Comparison of ENCODE assay signal across 7 mouse cellular contexts in the genomic region with DNA sequence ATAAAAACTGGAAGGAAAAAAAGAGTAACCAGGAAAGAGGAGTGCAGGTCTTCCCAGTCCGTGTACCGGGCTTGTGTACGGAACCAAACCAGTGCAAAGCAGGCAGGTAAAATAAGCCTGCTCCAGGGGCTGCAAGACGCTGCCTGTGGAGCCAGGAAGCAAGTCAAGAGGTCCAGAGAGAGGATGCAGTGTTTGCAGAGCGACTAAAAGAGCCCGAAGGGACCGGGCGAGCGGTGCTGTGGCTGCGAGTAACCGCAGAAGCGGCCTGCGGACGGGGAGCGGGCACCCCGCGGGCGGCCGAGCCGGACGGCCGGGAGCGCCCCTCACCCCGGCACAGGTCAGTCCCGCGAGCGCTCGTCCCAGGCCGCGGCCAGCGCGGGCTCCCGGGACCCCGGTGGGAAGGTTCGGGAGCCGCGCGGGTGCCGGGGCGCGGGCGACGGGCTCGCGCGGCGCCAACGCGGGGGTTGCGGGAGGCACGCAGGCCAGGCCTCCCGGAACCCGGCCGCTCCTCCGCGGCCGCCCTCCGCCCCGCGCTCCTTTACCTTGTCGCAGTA. TPM values are rescaled to one million over a fixed set of nuclear protein-coding genes. Genes with fewer than 3 reads are reported as not detected.
A peak's percentile ranks its signal among the peaks of the same experiment; 100 is the strongest.
DNase-seq lines count a peak whose midpoint lies in the region; ATAC-seq and TF ChIP-seq lines count a peak whose summit lies in the region.

No protein-coding gene starts in this region.

- H3K27me3 ChIP-seq in hindbrain, embryonic 12.5 days, result no peaks in the 10 kb centered on the region
- H3K27me3 ChIP-seq in lung, embryonic 14.5 days (ENCODE audit: insufficient read depth, low read length), result no peaks in the 10 kb centered on the region

- H3K36me3 ChIP-seq in hindbrain, embryonic 12.5 days, result no peaks in the 10 kb centered on the region
- H3K36me3 ChIP-seq in lung, embryonic 14.5 days (ENCODE audit: insufficient read depth), result no peaks in the 10 kb centered on the region

- DNase-seq in right cerebral cortex, postnatal 10 days (ENCODE audit: low spot score in 2 of 2), result peak; percentile 37 to 44
- DNase-seq in right cerebral cortex, postnatal 25 days, result no peak
- peak; percentile 11 for DNase-seq in adrenal gland, adult 8-10 months
- peak; percentile 62 for DNase-seq in lung, embryonic 14.5 days

- TF ChIP-seq POLR2A in olfactory bulb, adult 2 months (IDR thresholded peaks at IDR 0.05; ENCODE audit: insufficient read depth, low read depth, low read length), result no peak

- no peak for TF ChIP-seq CTCF in lung, embryonic 14.5 days (IDR thresholded peaks at IDR 0.05; ENCODE audit: low read depth)
- TF ChIP-seq CTCF in olfactory bulb, adult 2 months (IDR thresholded peaks at IDR 0.05; ENCODE audit: insufficient read depth, low read depth, low read length), result no peak

- peaks cover 21% of the 10 kb centered on the region for H3K4me1 ChIP-seq in hindbrain, embryonic 12.5 days
- H3K4me1 ChIP-seq in lung, embryonic 14.5 days (ENCODE audit: insufficient read depth), result peaks cover 17% of the 10 kb centered on the region
- peaks cover 2% of the 10 kb centered on the region for H3K4me1 ChIP-seq in olfactory bulb, adult 2 months (ENCODE audit: control insufficient read depth, insufficient read depth, low read length)

- H3K9ac ChIP-seq in hindbrain, embryonic 12.5 days, result peak overlapping the region; percentile 96
- H3K9ac ChIP-seq in lung, embryonic 14.5 days, result peak overlapping the region; percentile 97

- ATAC-seq in erythroblast, adult 5-6 weeks (replicated peaks; ENCODE audit: low FRiP score, poor library complexity, severe bottlenecking), result 0 out of 2 replicates have a peak, but pooled peaks have one; percentile 53
- no peak; the same call in none of the 2 replicates for ATAC-seq in hindbrain, embryonic 12.5 days (ENCODE audit: low FRiP score)
- peak; percentile 63 for ATAC-seq in lung, embryonic 14.5 days (ENCODE audit: insufficient read depth)

- H3K27ac ChIP-seq in hindbrain, embryonic 12.5 days, result peak overlapping the region; percentile 98
- H3K27ac ChIP-seq in lung, embryonic 14.5 days (ENCODE audit: low read depth), result peak overlapping the region; percentile 96
- peak overlapping the region; percentile 58 for H3K27ac ChIP-seq in olfactory bulb, adult 2 months (ENCODE audit: insufficient read depth, low read depth, low read length)

- peak overlapping the region; percentile 77 for H3K4me2 ChIP-seq in hindbrain, embryonic 12.5 days (replicated peaks)
- H3K4me2 ChIP-seq in lung, embryonic 14.5 days, result peak overlapping the region; percentile 86

- no peaks in the 10 kb centered on the region for H3K9me3 ChIP-seq in hindbrain, embryonic 12.5 days (replicated peaks)
- no peaks in the 10 kb centered on the region for H3K9me3 ChIP-seq in lung, embryonic 14.5 days (ENCODE audit: low read depth, low read length)

- under 1% methylated on average over 51 of the region's 61 CpGs for WGBS in hindbrain, embryonic 12.5 days
- under 1% methylated on average over 58 of the region's 61 CpGs for WGBS in lung, embryonic 14.5 days
- WGBS in olfactory bulb, adult 2 months, result under 1% methylated on average over 60 of the region's 61 CpGs

- peak overlapping the region; percentile 95 for H3K4me3 ChIP-seq in hindbrain, embryonic 12.5 days
- H3K4me3 ChIP-seq in lung, embryonic 14.5 days (ENCODE audit: low read depth, low read length), result peak overlapping the region; percentile 87
- peak overlapping the region; percentile 76 for H3K4me3 ChIP-seq in olfactory bulb, adult 2 months (ENCODE audit: insufficient read depth, low read depth, low read length)

RNA-seq across cellular contexts. Expression of gene Bst1, which starts 37.2 kb away (rescaled TPM):
- 1 to 10 TPM; 1.3 to 2.7 (median 1.8) TPM for total RNA-seq in adrenal gland, adult 8-10 months (2022)
- total RNA-seq in erythroblast, adult 5-6 weeks (2015; ENCODE audit: low replicate concordance), result 0.96 and 8.4 TPM in 2 replicates
- 4.9 and 5.4 TPM in 2 replicates for total RNA-seq in erythroblast, adult 5-6 weeks (2017; ENCODE audit: low replicate concordance)
- polyA plus RNA-seq in hindbrain, embryonic 12.5 days (2016; fragmentation: Nextera tagmentation; extraction: Ambion mirVana), result 0.14 and 0.18 TPM in 2 replicates
- 0.82 and 1.2 TPM in 2 replicates for polyA plus RNA-seq in lung, embryonic 14.5 days (2014; fragmentation: Nextera tagmentation; extraction: Ambion mirVana)
- not detected in 2 replicates for polyA plus RNA-seq in olfactory bulb, adult 2 months (2012; ENCODE audit: insufficient read depth, insufficient read length, low replicate concordance, missing spikeins)

RNA-seq across cellular contexts. Expression of gene Fbxl5, which starts 39.9 kb away (rescaled TPM):
- total RNA-seq in adrenal gland, adult 8-10 months (2022), result 10 to 100 TPM; 66.6 to 95.2 (median 83.9) TPM
- total RNA-seq in erythroblast, adult 5-6 weeks (2015; ENCODE audit: low replicate concordance), result 20.1 and 25.2 TPM in 2 replicates
- 20.9 and 21.9 TPM in 2 replicates for total RNA-seq in erythroblast, adult 5-6 weeks (2017; ENCODE audit: low replicate concordance)
- 60.6 TPM in 2 replicates for polyA plus RNA-seq in hindbrain, embryonic 12.5 days (2016; fragmentation: Nextera tagmentation; extraction: Ambion mirVana)
- 73.2 and 76.7 TPM in 2 replicates for polyA plus RNA-seq in lung, embryonic 14.5 days (2014; fragmentation: Nextera tagmentation; extraction: Ambion mirVana)
- polyA plus RNA-seq in olfactory bulb, adult 2 months (2012; ENCODE audit: insufficient read depth, insufficient read length, low replicate concordance, missing spikeins), result not detected in 2 replicates
